Comparison of ENCODE assay signal across 8 mouse cellular contexts in genomic region chr17:33890533-33891059, GRCm38 (mm10). TPM values are rescaled to one million over a fixed set of nuclear protein-coding genes. Genes with fewer than 3 reads are reported as not detected.
DNase-seq lines count a peak whose midpoint lies in the region; ATAC-seq and TF ChIP-seq lines count a peak whose summit lies in the region.

Kifc1 (minus strand) TSS chr17:33890661.

- 1% methylated on average over 30 of the region's 49 CpGs for WGBS in embryonic facial prominence, embryonic 14.5 days
- 1% methylated on average over 49 of the region's 49 CpGs for WGBS in heart, adult 2 months
- WGBS in limb, embryonic 13.5 days: under 1% methylated on average over 49 of the region's 49 CpGs
- under 1% methylated on average over 49 of the region's 49 CpGs for WGBS in midbrain, embryonic 16.5 days

- peak within 1 kb of the TSS; percentile 70 for H3K9ac ChIP-seq in embryonic facial prominence, embryonic 14.5 days (ENCODE audit: low read depth, low read length)
- H3K9ac ChIP-seq in heart, adult 2 months (ENCODE audit: low read depth, low read length): peak within 1 kb of the TSS; percentile 53
- peak within 1 kb of the TSS; percentile 77 for H3K9ac ChIP-seq in limb, embryonic 13.5 days
- H3K9ac ChIP-seq in midbrain, embryonic 16.5 days (ENCODE audit: low read depth, low read length): peak within 1 kb of the TSS; percentile 50

- H3K4me2 ChIP-seq in embryonic facial prominence, embryonic 14.5 days (ENCODE audit: low read depth, low read length): peak within 1 kb of the TSS; percentile 63
- H3K4me2 ChIP-seq in limb, embryonic 13.5 days (replicated peaks): peak within 1 kb of the TSS; percentile 72
- H3K4me2 ChIP-seq in midbrain, embryonic 16.5 days (ENCODE audit: low read length): peak within 1 kb of the TSS; percentile 55

- no peak within 1 kb of the TSS for H3K27ac ChIP-seq in embryonic facial prominence, embryonic 14.5 days (replicated peaks; ENCODE audit: low read depth, low read length)
- no peak within 1 kb of the TSS for H3K27ac ChIP-seq in heart, adult 2 months
- H3K27ac ChIP-seq in limb, embryonic 13.5 days: no peak within 1 kb of the TSS
- H3K27ac ChIP-seq in midbrain, embryonic 16.5 days (ENCODE audit: low read length): no peak within 1 kb of the TSS

- TF ChIP-seq POLR2A in heart, adult 2 months (IDR thresholded peaks at IDR 0.05; ENCODE audit: insufficient read depth, low read depth, low read length): no peak

- peaks cover 9% of the 10 kb centered on the region; the same call in 1 of the 2 replicates for H3K4me1 ChIP-seq in embryonic facial prominence, embryonic 14.5 days (ENCODE audit: control insufficient read depth, insufficient read depth, low read length)
- no peaks in the 10 kb centered on the region for H3K4me1 ChIP-seq in heart, adult 2 months (ENCODE audit: control insufficient read depth, insufficient read depth, low read length)
- peaks cover 22% of the 10 kb centered on the region for H3K4me1 ChIP-seq in limb, embryonic 13.5 days
- H3K4me1 ChIP-seq in midbrain, embryonic 16.5 days (ENCODE audit: control insufficient read depth, insufficient read depth, low read length): no peaks in the 10 kb centered on the region

- intact Hi-C loops in heart, adult 2 months (cut with DNase I): no loop called here

- peak; percentile 99 for ATAC-seq in embryonic facial prominence, embryonic 14.5 days (ENCODE audit: low read depth)
- peak; percentile 100 for ATAC-seq in limb, embryonic 13.5 days (ENCODE audit: low FRiP score, low read depth)
- peak; percentile 99 for ATAC-seq in midbrain, embryonic 16.5 days

- H3K4me3 ChIP-seq in embryonic facial prominence, embryonic 14.5 days (ENCODE audit: low read depth, low read length): peak within 1 kb of the TSS; percentile 61
- peak within 1 kb of the TSS; percentile 61 for H3K4me3 ChIP-seq in heart, adult 2 months
- peak within 1 kb of the TSS; percentile 64 for H3K4me3 ChIP-seq in limb, embryonic 13.5 days
- H3K4me3 ChIP-seq in midbrain, embryonic 16.5 days (ENCODE audit: low read depth, low read length): peak within 1 kb of the TSS; percentile 52

- TF ChIP-seq CTCF in heart, adult 2 months (IDR thresholded peaks at IDR 0.05): peak; percentile 88

- 0 out of 2 replicates have a peak, but pooled peaks cover 8% of the 10 kb centered on the region for H3K36me3 ChIP-seq in embryonic facial prominence, embryonic 14.5 days (ENCODE audit: control insufficient read depth, insufficient read depth, low read length)
- no peaks in the 10 kb centered on the region for H3K36me3 ChIP-seq in heart, adult 2 months (ENCODE audit: control insufficient read depth, insufficient read depth, low read length)
- H3K36me3 ChIP-seq in limb, embryonic 13.5 days: peaks cover 12% of the 10 kb centered on the region
- no peaks in the 10 kb centered on the region for H3K36me3 ChIP-seq in midbrain, embryonic 16.5 days (ENCODE audit: control insufficient read depth, insufficient read depth, low read length)

- DNase-seq in 3T3-L1 (ENCODE audit: low read depth, low spot score): peak; percentile 100
- DNase-seq in adrenal gland, postnatal 4 days (ENCODE audit: low spot score in 2 of 2): peak; percentile 98
- peak; percentile 100 for DNase-seq in embryonic facial prominence, embryonic 14.5 days (ENCODE audit: low spot score)
- DNase-seq in heart, adult 2 months: peak; percentile 98 to 100
- peak; percentile 100 for DNase-seq in kidney, adult 8-10 months
- DNase-seq in spleen, postnatal 10 days (ENCODE audit: low spot score in 2 of 2): peak; percentile 99

- no peaks in the 10 kb centered on the region for H3K9me3 ChIP-seq in embryonic facial prominence, embryonic 14.5 days (ENCODE audit: control insufficient read depth, low read length)
- H3K9me3 ChIP-seq in limb, embryonic 13.5 days: no peaks in the 10 kb centered on the region
- no peaks in the 10 kb centered on the region for H3K9me3 ChIP-seq in midbrain, embryonic 16.5 days (replicated peaks; ENCODE audit: control insufficient read depth, low read length, poor library complexity, severe bottlenecking)

- peak; percentile 56; the same call in 1 of the 2 replicates for TF ChIP-seq EP300 in heart, adult 2 months (IDR thresholded peaks at IDR 0.05; ENCODE audit: insufficient read depth, low read depth, low read length)

- H3K27me3 ChIP-seq in embryonic facial prominence, embryonic 14.5 days (replicated peaks; ENCODE audit: control insufficient read depth, insufficient read depth, low read length): no peaks in the 10 kb centered on the region
- H3K27me3 ChIP-seq in heart, adult 2 months (ENCODE audit: control insufficient read depth, insufficient read depth, low read length): no peaks in the 10 kb centered on the region
- no peaks in the 10 kb centered on the region for H3K27me3 ChIP-seq in limb, embryonic 13.5 days
- no peaks in the 10 kb centered on the region for H3K27me3 ChIP-seq in midbrain, embryonic 16.5 days (ENCODE audit: control insufficient read depth, insufficient read depth, low read depth, low read length)

- no peaks in the 10 kb centered on the region for H3K79me2 ChIP-seq in heart, adult 2 months (replicated peaks; ENCODE audit: control insufficient read depth, insufficient read depth, low read length)

RNA-seq across cellular contexts. Expression of gene Kifc1, which starts in this region (rescaled TPM):
- 10 to 100 TPM; 30.5 to 31.0 TPM for total RNA-seq in adrenal gland, postnatal 4 days (2021)
- 5.9 and 7.0 TPM in 2 replicates for polyA plus RNA-seq in embryonic facial prominence, embryonic 14.5 days (2014; fragmentation: Nextera tagmentation; extraction: Ambion mirVana)
- under 1 TPM; 0.57 to 0.66 TPM for total RNA-seq in heart, adult 2 months (2021)
- 0.59 and 0.94 TPM in 2 replicates for polyA plus RNA-seq in heart, adult 2 months (2012; rRNA removed)
- polyA plus RNA-seq in limb, embryonic 13.5 days (2015; fragmentation: Nextera tagmentation; extraction: Ambion mirVana): 8.1 and 10.0 TPM in 2 replicates
- 1.4 and 2.8 TPM in 2 replicates for polyA plus RNA-seq in midbrain, embryonic 16.5 days (2015; fragmentation: Nextera tagmentation; extraction: Ambion mirVana)

Comparison
In these comparisons a context has a peak if more than half of its experiments do, and no peak if none do; other contexts are left out.
1. RNA of gene Kifc1 (total RNA-seq): 30.5 to 31.0 TPM in adrenal gland, postnatal 4 days; 0.57 to 0.66 TPM in heart, adult 2 months; every median in the first group is over 10 times any median in the second.
2. Peak in DNase-seq, H3K4me3 ChIP-seq and H3K9ac ChIP-seq in heart, adult 2 months; RNA of the gene not detected or under 1 TPM.
3. Peak in every context shown above with its lines, with median percentiles within 50 percentile points of each other: DNase-seq, ATAC-seq, H3K4me2 ChIP-seq, H3K4me3 ChIP-seq and H3K9ac ChIP-seq.